Mouse (Mus musculus) lung, postnatal 0 days (tissue): ENCODE measurements at regions not wholly inside any gene's neighbourhood (a gene's known extent, or its start where the extent isn't known, plus 50 kb on each side); places are given as distances from the start of the nearest gene placed in this dataset.
A peak's percentile ranks its signal among the peaks of the same experiment; 100 is the strongest.

Experiments used
- ATAC-seq: fragments of 200-750 bp; cut with Nextera tagmentation; 2 replicates; pipeline ENCODE4 v1.8.0; 2017; ENCODE audit warnings: moderate library complexity
- DNase-seq: peaks from one replicate; pipeline ENCODE4 v3.0.0-alpha.2; 2016; ENCODE audit warnings: low spot score
- H3K27ac ChIP-seq: fragments of 300-500 bp; sonication (generic); 2 replicates; pipeline ENCODE4 v1.5.1; 2014; ENCODE audit warnings: antibody characterized with exemption, mild to moderate bottlenecking, low read length, mixed read lengths
- H3K27me3 ChIP-seq: fragments of 300-500 bp; sonication (generic); replicated peaks from 2 replicates; pipeline ENCODE4 v1.6.1; 2014; ENCODE audit warnings: low read length, mixed read lengths; ENCODE audit not compliant: insufficient read depth
- H3K36me3 ChIP-seq: fragments of 300-500 bp; sonication (generic); 2 replicates; pipeline ENCODE4 v1.6.1; 2014; ENCODE audit warnings: low read length, mixed read lengths; ENCODE audit not compliant: insufficient read depth
- H3K4me1 ChIP-seq: fragments of 300-500 bp; sonication (generic); 2 replicates; pipeline ENCODE4 v1.6.1; 2014; ENCODE audit warnings: antibody characterized with exemption, low read depth, low read length, mixed read lengths; ENCODE audit not compliant: insufficient read depth
- H3K4me2 ChIP-seq: fragments of 300-500 bp; sonication (generic); replicated peaks from 2 replicates; pipeline ENCODE4 v1.6.1; 2014; ENCODE audit warnings: low read depth, mild to moderate bottlenecking, low read length, moderate library complexity, mixed read lengths
- H3K4me3 ChIP-seq: fragments of 300-500 bp; sonication (generic); 2 replicates; pipeline ENCODE4 v1.5.1; 2014; ENCODE audit warnings: low read depth, low read length
- H3K9ac ChIP-seq: fragments of 300-500 bp; sonication (generic); replicated peaks from 2 replicates; pipeline ENCODE4 v1.6.1; 2014; ENCODE audit warnings: low read depth, mild to moderate bottlenecking
- H3K9me3 ChIP-seq: fragments of 300-500 bp; sonication (generic); 2 replicates; pipeline ENCODE4 v1.6.1; 2016; ENCODE audit warnings: low read length, mixed read lengths
- CTCF ChIP-seq: IDR thresholded peaks from 2 replicates; pipeline ENCODE4 v1.5.1; 2016; ENCODE audit warnings: antibody characterized with exemption, mild to moderate bottlenecking
- EP300 ChIP-seq: IDR thresholded peaks from 2 replicates; pipeline ENCODE4 v1.6.1; 2016; ENCODE audit warnings: antibody characterized with exemption, mild to moderate bottlenecking, control low read depth
- WGBS: fragments of 180-500 bp; shearing (Covaris S2); extraction: QIAGEN DNeasy Blood & Tissue Kit; methylation state at CpG from one replicate; pipeline ENCODE4 v1.1.7; 2014; 5-methylcytosine and 5-hydroxymethylcytosine counted together

GRCm38 (mm10) chr6:93075867-93076266 is 132.6 kb upstream of the Adamts9 start:
- Histone ChIP-seq H3K9me3 (no peaks in the 10 kb centered on the region), H3K4me3 (no peak overlapping the region), H3K27ac (no peak overlapping the region), H3K4me2 (no peak overlapping the region), H3K9ac (no peak overlapping the region), H3K27me3 (no peaks in the 10 kb centered on the region), H3K36me3 (no peaks in the 10 kb centered on the region), H3K4me1 (no peaks in the 10 kb centered on the region)
- ATAC-seq (peak; percentile 23; the same call in 1 of the 2 replicates), DNase-seq (peak; percentile 28)
- 47% methylated on average over 5 of the region's 5 CpGs for WGBS
- TF ChIP-seq CTCF (no peak), EP300 (no peak)

GRCm38 (mm10) chr6:93075011-93075410 is 131.7 kb upstream of the Adamts9 start:
- ATAC-seq (no peak), DNase-seq (no peak)
- no peak for TF ChIP-seq CTCF
- no peak for TF ChIP-seq EP300
- H3K9me3 ChIP-seq = no peaks in the 10 kb centered on the region
- H3K27me3 ChIP-seq = no peaks in the 10 kb centered on the region
- H3K9ac ChIP-seq = no peak overlapping the region
- no peak overlapping the region for H3K27ac ChIP-seq
- H3K4me3 ChIP-seq = no peak overlapping the region
- no peaks in the 10 kb centered on the region for H3K36me3 ChIP-seq
- H3K4me1 ChIP-seq = no peaks in the 10 kb centered on the region
- H3K4me2 ChIP-seq = no peak overlapping the region
- WGBS = 70% methylated on average over 4 of the region's 4 CpGs

- TF ChIP-seq EP300 (no peak), CTCF (no peak)
- DNase-seq = no peak
- no peak overlapping the region for H3K4me2 ChIP-seq
- H3K4me1 ChIP-seq = peaks cover 9% of the 10 kb centered on the region
- no peaks in the 10 kb centered on the region for H3K27me3 ChIP-seq
- H3K9me3 ChIP-seq = no peaks in the 10 kb centered on the region
- H3K4me3 ChIP-seq = no peak overlapping the region
- H3K36me3 ChIP-seq = no peaks in the 10 kb centered on the region
- no peak for ATAC-seq
- no peak overlapping the region for H3K9ac ChIP-seq
- no peak overlapping the region for H3K27ac ChIP-seq
- WGBS = 70% methylated on average over 5 of the region's 5 CpGs
Measured at GRCm38 (mm10) chr6:93070916-93071315, 127.6 kb upstream of the Adamts9 start.

DNA sequence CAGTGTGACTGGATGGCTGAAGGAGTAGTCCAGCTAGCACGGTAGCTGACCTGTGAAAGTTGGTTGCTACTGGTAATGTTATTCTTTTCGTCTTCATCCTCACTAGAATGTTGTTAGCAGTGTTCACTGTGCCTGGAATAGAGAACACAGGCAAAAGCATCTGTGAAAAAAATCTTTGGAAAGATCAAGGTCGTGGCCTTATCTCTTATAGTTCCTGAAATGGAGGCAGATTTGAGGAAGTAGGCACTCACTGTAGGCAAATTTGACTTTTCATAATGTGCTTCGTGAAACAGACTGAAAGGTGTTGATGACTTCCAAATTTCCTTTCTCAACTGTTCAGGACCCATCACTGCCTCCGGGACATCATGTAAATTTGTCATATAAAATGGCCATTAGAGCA is 124.5 kb upstream of the Adamts9 start:
- H3K4me1 ChIP-seq = peaks cover 9% of the 10 kb centered on the region
- TF ChIP-seq CTCF = no peak
- no peak for TF ChIP-seq EP300
- H3K27me3 ChIP-seq = no peaks in the 10 kb centered on the region
- no peaks in the 10 kb centered on the region for H3K9me3 ChIP-seq
- H3K36me3 ChIP-seq = no peaks in the 10 kb centered on the region
- no peak for DNase-seq
- no peak overlapping the region for H3K4me3 ChIP-seq
- no peak overlapping the region for H3K4me2 ChIP-seq
- no peak for ATAC-seq
- H3K27ac ChIP-seq = no peak overlapping the region
- WGBS = 85% methylated on average over 5 of the region's 5 CpGs
- no peak overlapping the region for H3K9ac ChIP-seq

DNA sequence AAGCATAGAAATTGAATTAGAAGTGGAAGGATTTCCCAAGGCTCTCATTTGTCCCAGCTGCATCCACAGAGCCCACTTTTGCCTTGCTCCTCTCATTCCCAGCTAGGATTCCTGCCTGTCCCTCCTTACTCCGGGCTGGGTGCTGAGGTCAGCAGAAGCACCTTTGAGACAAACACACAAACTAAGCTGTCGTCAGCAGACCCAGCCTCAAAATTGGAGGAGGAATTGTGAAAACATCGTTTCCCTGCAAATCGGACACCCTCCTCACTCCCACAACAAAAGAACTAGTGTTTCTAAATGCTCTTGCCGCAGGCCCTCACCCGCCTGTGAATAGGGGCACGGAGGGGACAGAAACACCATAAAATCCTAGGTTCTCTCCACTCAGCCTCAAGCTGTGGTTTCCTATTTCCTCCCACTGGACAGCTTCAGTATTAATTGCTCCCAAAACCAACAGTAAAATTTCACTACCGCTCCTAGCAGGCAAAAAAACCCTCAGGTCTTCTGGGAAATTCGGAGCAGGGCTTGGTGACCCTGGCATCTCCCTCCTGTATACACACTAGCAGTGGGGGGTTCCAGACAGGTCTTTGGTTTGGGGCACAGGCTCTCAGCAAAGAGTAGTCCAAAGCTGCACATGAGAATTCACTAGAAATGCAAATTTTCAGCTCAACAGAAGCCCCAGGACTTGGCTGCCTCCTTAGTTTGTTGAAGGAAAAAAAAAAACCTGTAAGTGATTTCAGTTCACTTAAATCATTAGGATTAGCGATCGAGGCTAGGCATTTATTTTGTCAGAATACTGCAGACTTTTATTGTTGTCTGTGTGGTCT is 123.5 kb upstream of the Adamts9 start:
- ATAC-seq = peak; percentile 17; the same call in 1 of the 2 replicates
- Histone ChIP-seq H3K9ac (no peak overlapping the region), H3K4me2 (peak overlapping the region; percentile 25), H3K27me3 (no peaks in the 10 kb centered on the region), H3K4me1 (peaks cover 9% of the 10 kb centered on the region), H3K9me3 (no peaks in the 10 kb centered on the region), H3K27ac (peak overlapping the region; percentile 61), H3K36me3 (no peaks in the 10 kb centered on the region), H3K4me3 (no peak overlapping the region; the same call in 1 of the 2 replicates)
- TF ChIP-seq EP300 = no peak
- no peak for TF ChIP-seq CTCF
- WGBS = 41% methylated on average over 11 of the region's 11 CpGs
- no peak for DNase-seq

GRCm38 (mm10) chr6:93065917-93066552 is 122.7 kb upstream of the Adamts9 start:
- Histone ChIP-seq H3K4me1 (peaks cover 9% of the 10 kb centered on the region), H3K27me3 (no peaks in the 10 kb centered on the region), H3K4me3 (no peak overlapping the region; the same call in 1 of the 2 replicates), H3K9ac (no peak overlapping the region), H3K27ac (peak overlapping the region; percentile 61), H3K36me3 (no peaks in the 10 kb centered on the region), H3K9me3 (no peaks in the 10 kb centered on the region), H3K4me2 (peak overlapping the region; percentile 25)
- peak; percentile 80 for ATAC-seq
- TF ChIP-seq CTCF (no peak), EP300 (0 out of 2 replicates have a peak, but pooled peaks have one; percentile 37)
- 36% methylated on average over 12 of the region's 12 CpGs for WGBS
- peak; percentile 85 for DNase-seq
